Mouse (Mus musculus): Measurements from ENCODE around the gene Ssr2.
A peak's percentile ranks its signal among the peaks of the same experiment; 100 is the strongest.

The Ssr2 gene

DNA sequence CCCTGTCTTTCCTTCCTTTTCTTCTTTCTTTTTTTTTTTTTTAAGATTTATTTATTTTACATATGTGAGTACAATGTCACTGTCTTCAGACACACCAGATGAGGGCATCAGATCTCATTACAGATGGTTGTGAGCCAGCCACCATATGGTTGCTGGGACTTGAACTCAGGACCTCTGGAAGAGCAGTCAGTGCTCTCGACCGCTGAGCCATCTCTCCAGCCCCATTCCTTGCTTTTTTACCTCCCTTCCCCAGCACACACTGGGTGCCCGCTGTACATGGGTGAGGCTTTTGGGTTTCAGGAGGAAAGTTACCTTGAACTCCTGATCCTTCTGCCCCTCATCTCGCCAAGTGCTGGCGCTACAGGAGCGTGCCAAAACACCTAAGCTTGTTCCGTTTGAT, 49.9 kb downstream of the Ssr2 start:
- no peak for DNase-seq

DNA sequence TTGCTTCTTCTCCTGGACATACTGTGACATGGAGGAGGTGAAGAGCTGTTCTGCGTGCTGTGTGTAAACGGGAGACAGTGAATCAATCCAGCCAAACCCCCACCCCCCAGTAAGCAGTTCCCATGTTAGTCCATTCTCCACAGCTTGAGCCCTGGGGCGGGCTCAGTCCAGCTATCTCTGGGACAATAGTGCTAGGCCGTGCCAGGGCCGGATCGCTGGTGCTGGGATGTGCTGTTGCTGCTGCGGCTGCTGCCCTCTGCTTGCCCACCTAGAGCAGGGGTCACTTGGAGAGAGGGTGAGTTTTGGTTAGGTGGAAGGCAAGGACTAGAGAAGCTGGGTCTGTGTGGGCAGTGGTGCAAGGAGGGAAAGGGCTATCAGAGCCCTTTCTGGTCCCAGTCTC, 50.6 kb downstream of the Ssr2 start:
- DNase-seq, result no peak

DNA sequence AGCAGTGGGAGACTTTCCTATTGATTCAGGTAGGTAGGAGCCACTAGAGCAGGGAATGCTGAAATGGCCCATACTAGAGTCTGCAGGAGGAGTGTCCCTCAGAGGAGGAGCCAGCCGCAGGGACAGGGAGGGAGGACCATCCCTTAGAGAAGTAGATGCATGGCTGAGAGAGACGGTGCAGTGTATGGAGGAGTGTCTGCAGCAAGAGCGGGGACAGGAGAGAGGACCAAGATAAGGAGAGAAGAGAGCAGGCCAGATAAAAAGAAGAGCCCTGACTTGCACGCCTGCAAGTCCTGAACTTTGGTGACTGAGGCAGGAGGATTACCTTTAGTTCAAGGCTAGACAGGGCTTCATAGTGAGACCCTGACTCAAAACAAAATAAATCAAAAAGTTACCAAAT, 51.4 kb downstream of the Ssr2 start:
- DNase-seq, result no peak

DNA sequence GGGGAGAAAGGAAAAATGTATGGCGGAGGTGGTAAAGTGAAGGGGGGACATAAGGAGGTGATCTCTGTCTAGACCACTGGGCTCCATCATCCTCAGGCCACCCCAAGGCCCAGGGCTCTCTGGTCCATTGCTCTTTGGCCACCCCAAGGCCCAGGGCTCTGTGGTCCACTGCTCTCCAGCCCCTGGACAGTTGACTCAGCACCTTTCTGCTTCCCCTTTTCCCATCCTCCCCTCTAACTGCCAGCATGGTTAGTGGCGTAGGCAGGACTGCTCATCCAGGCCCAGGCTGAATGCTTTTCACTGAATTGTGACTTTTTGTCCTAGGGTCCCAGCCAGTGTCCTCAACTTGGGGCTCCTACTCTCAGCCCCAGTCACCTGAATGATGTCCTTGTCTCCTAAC, 51.9 kb downstream of the Ssr2 start:
- no peak for DNase-seq

DNA sequence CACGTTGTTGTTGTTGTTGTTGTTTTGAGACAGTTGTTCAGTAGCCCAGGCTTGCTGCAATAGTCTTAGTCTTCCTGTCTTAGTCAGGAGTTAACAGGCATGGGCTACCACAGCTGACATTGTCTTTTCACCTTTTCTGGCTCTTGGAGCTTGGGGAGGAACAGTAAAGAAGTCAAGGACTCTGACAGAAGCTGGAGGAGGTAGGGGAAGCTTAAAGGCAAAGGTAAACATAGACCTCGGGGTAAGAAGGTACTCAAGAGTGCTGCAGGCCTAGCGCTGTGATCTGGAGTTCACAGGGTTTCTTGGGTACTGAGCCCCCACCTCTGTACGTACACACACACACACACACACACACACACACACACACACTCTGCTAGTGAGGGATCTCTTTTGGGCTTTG, 53.1 kb downstream of the Ssr2 start:
- no peak for DNase-seq

DNA sequence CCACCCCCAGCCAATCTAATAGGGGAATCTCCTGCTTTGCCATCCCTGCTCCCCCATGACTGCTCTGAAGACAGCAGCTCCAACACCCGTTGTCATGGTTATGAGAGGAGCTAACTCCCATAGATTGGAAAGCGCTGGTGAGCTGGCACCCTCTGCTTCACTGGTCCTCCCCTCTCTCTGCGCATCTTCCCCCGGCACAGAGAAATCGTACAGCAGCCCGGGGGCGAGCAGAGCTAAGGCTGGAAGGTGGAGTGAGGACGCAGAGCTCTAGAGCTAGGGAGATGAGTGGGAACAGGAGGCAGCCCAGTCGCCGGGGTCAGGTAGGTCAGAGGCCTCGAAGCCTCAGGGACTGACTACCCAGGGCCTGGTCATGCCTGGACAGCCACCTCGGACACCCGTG, 53.6 kb downstream of the Ssr2 start:
- no peak for DNase-seq

DNA sequence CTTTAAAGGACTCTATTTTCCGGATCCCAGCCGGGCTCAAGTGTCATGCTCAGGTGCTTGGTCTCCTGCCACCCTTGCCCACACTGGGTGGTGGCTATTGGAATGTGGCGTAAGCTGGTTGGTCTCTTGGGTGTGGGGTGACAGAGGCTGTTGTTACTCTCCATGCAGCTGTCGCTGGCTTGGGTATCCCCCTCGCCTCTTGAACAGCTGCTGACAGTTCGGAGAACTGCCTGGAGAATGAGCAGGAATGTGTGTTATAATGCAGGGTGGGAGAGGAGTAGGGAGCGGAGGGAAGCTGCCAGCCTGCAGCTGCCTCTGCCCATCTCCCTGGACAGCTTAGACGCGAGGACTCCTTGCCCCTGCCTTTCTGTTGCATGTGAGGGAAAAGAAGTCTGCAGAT, 54.3 kb downstream of the Ssr2 start:
- no peak for DNase-seq

DNA sequence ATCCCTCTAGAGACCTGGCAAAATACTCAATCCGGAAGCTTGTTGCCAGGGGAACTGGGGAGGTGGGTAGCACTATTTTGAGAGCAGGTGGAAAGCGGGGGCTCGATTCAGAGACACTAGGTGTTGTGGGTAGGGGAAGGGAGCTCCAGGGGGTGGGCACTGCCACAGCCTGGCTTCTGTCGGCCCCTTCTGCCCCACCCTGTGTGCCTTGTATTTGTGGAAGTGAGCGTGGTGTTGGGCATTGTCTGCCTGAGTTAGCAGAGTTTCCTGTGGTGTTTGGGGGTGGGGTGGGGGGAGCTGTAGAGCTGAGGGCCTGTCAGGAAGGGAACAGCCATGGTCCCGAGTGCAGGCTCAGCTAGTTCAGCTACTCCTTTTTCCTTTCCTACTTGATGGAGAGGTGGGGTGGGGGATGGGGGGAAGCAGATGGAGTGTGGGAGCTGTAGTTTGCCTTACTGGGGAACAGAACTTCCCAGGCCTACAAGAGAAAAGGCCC, 55.2 kb downstream of the Ssr2 start:
- peak; percentile 62 to 79 for DNase-seq

DNA sequence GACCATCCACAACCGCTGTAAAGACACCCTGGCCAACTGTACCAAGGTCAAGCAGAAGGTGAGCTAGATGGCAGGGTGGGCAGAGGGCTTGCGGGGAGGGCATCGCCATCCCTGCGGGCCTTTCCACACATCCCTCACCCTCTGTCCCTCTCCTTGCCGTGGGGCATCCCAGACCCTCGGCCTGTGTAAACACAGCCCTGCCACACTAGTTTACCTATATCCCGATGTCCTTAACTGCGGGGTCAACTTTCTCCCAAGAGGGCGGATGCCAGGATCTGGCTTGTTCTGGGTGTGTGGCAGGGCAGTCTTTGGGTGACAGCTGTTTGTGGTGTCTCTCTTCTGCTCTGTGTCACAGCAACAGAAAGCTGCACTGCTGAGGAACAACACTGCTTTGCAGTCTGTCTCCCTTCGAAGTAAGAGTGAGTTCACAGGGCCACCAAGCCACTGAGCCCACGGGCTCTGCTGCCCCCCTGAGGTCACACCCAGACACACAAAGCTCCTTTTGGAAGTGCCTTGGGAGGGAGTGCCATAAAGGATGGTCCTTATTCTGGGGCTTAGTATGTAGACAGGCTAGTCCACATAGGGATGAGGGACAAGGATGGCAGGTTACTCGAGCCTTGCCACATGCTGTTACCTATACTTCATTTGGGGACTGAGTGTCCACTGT, 56.4 kb downstream of the Ssr2 start:
- peak in 1 of 2 experiments; percentile 40 for DNase-seq

DNA sequence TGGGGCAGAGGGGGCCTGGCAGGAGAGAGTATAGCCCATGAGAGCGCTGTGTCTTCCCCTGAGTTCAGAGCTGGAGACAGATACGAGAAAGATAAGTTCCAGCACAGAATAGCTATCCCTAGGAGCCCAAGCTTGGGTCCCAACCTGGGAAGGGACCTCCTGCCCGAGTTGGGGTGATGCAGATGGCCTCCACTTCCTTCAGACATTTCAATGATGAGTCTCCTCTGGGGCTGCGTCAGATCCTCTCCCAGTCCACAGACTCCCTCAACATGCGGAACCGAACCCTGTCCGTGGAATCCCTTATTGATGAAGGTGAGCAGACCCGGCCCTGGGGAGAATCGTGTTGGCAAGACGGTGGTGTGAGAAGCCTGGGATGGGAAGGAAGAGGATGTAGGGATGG, 57.4 kb downstream of the Ssr2 start:
- no peak for DNase-seq

DNA sequence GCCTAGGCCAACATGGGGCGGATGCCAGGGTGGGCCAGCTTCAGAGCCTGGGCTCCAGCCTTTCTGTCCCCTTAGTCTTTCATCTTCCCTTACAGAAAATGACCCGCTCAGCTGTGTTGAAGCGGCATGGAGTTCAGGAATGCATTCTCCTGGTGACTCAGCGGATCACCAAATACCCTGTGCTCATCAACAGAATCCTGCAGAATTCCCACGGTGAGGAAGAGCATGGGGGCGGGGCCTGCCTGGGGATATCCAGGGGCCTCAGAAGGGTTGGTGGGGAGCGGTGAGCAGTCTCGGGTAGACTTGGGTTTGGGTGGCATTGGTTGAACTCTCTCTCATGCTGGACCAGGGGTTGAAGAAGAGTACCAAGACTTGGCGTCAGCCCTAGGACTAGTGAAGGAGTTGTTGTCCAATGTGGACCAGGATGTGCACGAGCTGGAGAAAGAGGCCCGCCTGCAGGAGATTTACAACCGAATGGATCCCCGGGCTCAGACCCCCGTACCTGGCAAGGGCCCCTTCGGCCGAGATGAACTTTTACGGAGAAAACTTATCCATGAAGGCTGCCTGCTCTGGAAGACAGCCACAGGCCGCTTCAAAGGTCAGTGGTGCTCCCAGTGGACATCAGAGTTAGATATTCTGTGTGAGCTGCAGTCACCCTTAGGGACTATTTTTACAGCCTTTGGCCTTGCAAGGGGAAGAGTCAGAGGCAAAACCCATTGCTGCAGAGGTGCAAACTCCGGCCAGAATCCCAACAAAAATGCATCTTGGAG, 60.0 kb downstream of the Ssr2 start:
- DNase-seq, result no peak

DNA sequence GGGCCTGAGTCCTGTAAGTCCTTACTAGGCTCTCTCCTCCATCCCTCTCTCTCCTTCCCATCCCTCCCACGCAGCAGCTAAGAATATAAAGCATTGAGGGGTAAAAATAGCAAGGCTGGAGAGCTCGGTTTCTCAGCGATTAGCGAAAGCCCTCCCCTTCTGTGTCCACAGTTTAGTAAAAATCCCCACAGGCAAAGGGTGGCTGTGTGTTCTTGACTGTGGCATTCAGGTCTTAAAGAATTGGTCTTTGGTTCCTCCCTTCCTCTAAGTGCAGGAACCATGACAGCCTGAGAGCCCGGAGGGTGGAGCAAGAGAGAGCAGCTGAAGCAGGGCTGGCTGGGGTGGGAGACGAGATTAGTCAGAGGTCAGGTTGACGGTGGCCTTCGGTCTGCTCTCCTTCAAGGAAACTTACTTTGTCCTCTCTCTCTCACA, 60.9 kb downstream of the Ssr2 start:
- no peak for DNase-seq

DNA sequence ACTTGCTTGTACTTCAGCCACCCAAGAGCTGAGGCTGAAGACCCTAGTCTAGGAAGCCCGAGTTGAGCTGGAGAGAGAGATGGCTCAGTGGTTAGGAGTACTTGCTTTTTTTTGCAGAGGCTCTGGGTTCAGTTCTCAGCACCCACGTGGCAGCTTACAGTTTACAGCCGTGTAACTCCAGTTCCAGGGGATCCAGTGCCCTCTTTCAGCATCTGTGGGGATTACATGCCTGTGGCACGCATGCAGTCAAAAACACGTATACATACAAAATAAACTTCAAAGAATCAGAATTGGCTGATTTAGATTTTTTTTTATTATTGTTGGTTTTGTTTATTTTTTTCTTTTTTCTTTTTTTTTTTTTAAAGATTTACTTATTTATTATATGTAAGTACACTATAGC, 61.5 kb downstream of the Ssr2 start:
- DNase-seq, result no peak

All from lung, postnatal 4 days (tissue).